Mouse (Mus musculus): ENCODE measurements at regions not wholly inside any gene's neighbourhood (a gene's known extent, or its start where the extent isn't known, plus 50 kb on each side); places are given as distances from the start of the nearest gene placed in this dataset.

DNA sequence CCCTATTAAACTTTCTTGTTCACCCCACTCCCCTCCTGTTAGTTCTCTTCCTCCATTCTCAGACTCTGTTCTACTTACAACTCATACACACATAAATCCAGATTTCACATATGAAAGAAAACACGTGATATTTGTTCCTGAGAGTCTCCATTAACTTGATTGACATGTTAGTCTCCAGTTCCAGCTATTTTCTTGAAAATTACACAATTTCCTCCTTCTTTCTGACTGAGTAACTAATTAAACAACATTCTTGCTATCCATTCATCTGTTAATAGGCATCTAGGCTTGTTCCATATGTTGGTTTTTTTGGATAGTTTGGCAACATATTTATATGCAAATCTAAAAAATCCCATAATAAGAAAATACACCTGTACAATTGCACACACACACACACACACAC lies 161.7 kb upstream of the Nr2f1 start:
- H3K27me3 ChIP-seq (ENCODE audit: control insufficient read depth, insufficient read depth, low read length): no peaks in the 10 kb centered on the region
- no peaks in the 10 kb centered on the region for H3K36me3 ChIP-seq (ENCODE audit: control insufficient read depth, insufficient read depth, low read length)
- H3K4me3 ChIP-seq (ENCODE audit: low read depth, low read length): no peak overlapping the region
- no peaks in the 10 kb centered on the region for H3K4me1 ChIP-seq (ENCODE audit: control insufficient read depth, insufficient read depth, low read length)
- ATAC-seq (ENCODE audit: insufficient number of reproducible peaks, insufficient read depth, low FRiP score, low read depth): no peak
- no peak overlapping the region for H3K27ac ChIP-seq (ENCODE audit: low read length)
- H3K9ac ChIP-seq (replicated peaks; ENCODE audit: low read depth, low read length): no peak overlapping the region
- WGBS: 59% methylated on average over 1 of the region's 1 CpGs
- no peak overlapping the region for H3K4me2 ChIP-seq (replicated peaks; ENCODE audit: low read depth, low read length)
- H3K9me3 ChIP-seq (ENCODE audit: control insufficient read depth, low read depth, low read length): no peaks in the 10 kb centered on the region

GRCm38 (mm10) chr13:78348830-78349229 lies 149.3 kb upstream of the Nr2f1 start:
- H3K4me2 ChIP-seq (replicated peaks; ENCODE audit: low read depth, low read length): no peak overlapping the region
- H3K4me3 ChIP-seq (ENCODE audit: low read depth, low read length): no peak overlapping the region
- no peak overlapping the region for H3K9ac ChIP-seq (replicated peaks; ENCODE audit: low read depth, low read length)
- no peak overlapping the region for H3K27ac ChIP-seq (ENCODE audit: low read length)
- no peaks in the 10 kb centered on the region for H3K9me3 ChIP-seq (ENCODE audit: control insufficient read depth, low read depth, low read length)
- no peaks in the 10 kb centered on the region for H3K36me3 ChIP-seq (ENCODE audit: control insufficient read depth, insufficient read depth, low read length)
- H3K27me3 ChIP-seq (ENCODE audit: control insufficient read depth, insufficient read depth, low read length): no peaks in the 10 kb centered on the region
- H3K4me1 ChIP-seq (ENCODE audit: control insufficient read depth, insufficient read depth, low read length): no peaks in the 10 kb centered on the region
- WGBS: 18% methylated on average over 3 of the region's 3 CpGs
- ATAC-seq (ENCODE audit: insufficient number of reproducible peaks, insufficient read depth, low FRiP score, low read depth): peak; percentile 33; the same call in 1 of the 2 replicates

DNA sequence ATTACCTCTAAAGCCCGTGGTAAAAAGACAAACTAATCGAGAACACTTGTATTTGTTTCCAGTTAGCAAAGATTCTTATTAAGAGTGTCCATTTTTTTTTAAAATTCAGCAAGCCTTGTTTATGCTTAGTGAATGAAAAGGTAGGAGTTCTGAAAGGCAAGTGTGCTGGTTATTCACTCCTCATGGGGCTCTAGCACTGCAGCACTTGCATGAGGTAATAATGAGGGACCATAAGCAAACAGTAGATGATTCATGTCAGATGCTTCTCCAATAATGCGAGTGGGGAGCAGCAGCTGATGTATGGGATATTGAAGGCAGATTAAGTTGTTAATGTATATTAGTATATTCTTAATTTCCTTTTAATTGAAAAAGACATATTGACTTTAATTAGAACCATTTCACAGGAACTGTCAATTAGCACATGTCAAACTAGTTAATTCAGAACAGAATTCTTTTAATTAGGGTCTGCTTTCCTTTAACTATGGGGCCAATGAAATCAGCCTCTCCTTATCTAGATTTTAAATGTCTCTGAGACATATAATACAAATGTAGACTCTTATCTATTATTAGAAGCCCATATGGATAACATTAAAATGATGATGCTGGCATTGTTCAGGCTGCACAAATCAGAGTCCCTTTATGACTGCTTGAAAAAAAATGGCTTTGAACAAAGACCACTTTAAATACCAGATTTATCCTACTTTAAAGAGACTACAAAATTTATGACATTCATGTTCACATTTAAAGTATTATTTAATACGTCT lies 125.1 kb upstream of the Nr2f1 start:
- no peaks in the 10 kb centered on the region for H3K4me1 ChIP-seq (ENCODE audit: control insufficient read depth, insufficient read depth, low read length)
- no peaks in the 10 kb centered on the region for H3K36me3 ChIP-seq (ENCODE audit: control insufficient read depth, insufficient read depth, low read length)
- no peak overlapping the region for H3K4me3 ChIP-seq (ENCODE audit: low read depth, low read length)
- no peak overlapping the region for H3K4me2 ChIP-seq (replicated peaks; ENCODE audit: low read depth, low read length)
- H3K27ac ChIP-seq (ENCODE audit: low read length): no peak overlapping the region
- no peaks in the 10 kb centered on the region for H3K27me3 ChIP-seq (ENCODE audit: control insufficient read depth, insufficient read depth, low read length)
- no peak overlapping the region for H3K9ac ChIP-seq (replicated peaks; ENCODE audit: low read depth, low read length)
- 72% methylated on average over 4 of the region's 4 CpGs for WGBS
- no peak for ATAC-seq (ENCODE audit: insufficient number of reproducible peaks, insufficient read depth, low FRiP score, low read depth)
- H3K9me3 ChIP-seq (ENCODE audit: control insufficient read depth, low read depth, low read length): no peaks in the 10 kb centered on the region

DNA sequence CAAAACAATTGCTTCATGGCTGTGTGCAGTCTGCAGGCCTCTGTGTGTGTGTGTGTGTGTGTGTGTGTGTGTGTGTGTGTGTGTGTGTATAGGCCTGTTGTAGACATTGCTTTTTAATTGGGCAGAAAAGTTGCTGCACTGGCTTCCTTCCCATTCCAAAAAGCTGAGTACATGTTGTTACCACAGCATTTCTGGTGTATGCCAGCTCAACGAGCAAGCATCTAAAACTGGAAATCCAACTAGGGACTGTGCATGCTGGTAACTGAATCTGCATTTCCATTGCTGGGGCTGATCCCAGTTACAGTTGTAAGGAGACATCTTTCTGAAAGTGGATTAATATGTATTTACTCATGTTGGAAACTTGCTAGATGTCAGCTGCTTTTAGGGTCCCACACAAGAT lies 123.6 kb upstream of the Nr2f1 start:
- WGBS: 73% methylated on average over 1 of the region's 1 CpGs
- Histone ChIP-seq H3K9me3 (ENCODE audit: control insufficient read depth, low read depth, low read length) (no peaks in the 10 kb centered on the region), H3K4me1 (ENCODE audit: control insufficient read depth, insufficient read depth, low read length) (no peaks in the 10 kb centered on the region), H3K9ac (replicated peaks; ENCODE audit: low read depth, low read length) (no peak overlapping the region), H3K4me2 (replicated peaks; ENCODE audit: low read depth, low read length) (no peak overlapping the region), H3K27me3 (ENCODE audit: control insufficient read depth, insufficient read depth, low read length) (no peaks in the 10 kb centered on the region), H3K27ac (ENCODE audit: low read length) (no peak overlapping the region), H3K4me3 (ENCODE audit: low read depth, low read length) (no peak overlapping the region), H3K36me3 (ENCODE audit: control insufficient read depth, insufficient read depth, low read length) (no peaks in the 10 kb centered on the region)
- no peak for ATAC-seq (ENCODE audit: insufficient number of reproducible peaks, insufficient read depth, low FRiP score, low read depth)

DNA sequence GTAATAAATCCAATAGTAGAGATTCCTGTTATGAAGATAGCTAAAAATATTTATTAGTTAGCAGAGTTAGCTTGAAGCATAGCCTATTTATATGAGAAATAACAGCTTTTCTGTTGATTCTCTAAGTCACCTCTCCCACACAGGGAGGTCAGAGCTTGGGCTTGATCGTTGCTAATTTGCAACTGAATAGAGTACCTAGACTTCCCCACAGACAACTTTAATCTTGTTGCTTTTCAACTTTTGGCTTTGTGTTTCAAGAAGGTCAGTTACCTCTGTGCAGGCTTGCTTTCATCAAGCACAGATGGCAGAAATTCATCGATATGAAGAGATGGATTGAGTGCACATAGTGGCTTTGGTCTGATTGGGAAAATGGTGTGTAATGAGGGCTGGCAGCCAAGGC lies 118.9 kb upstream of the Nr2f1 start:
- Histone ChIP-seq H3K4me3 (ENCODE audit: low read depth, low read length) (no peak overlapping the region), H3K4me2 (replicated peaks; ENCODE audit: low read depth, low read length) (no peak overlapping the region), H3K9ac (replicated peaks; ENCODE audit: low read depth, low read length) (no peak overlapping the region), H3K4me1 (ENCODE audit: control insufficient read depth, insufficient read depth, low read length) (no peaks in the 10 kb centered on the region), H3K27me3 (ENCODE audit: control insufficient read depth, insufficient read depth, low read length) (no peaks in the 10 kb centered on the region), H3K9me3 (ENCODE audit: control insufficient read depth, low read depth, low read length) (no peaks in the 10 kb centered on the region), H3K27ac (ENCODE audit: low read length) (no peak overlapping the region), H3K36me3 (ENCODE audit: control insufficient read depth, insufficient read depth, low read length) (no peaks in the 10 kb centered on the region)
- ATAC-seq (ENCODE audit: insufficient number of reproducible peaks, insufficient read depth, low FRiP score, low read depth): no peak
- WGBS: 87% methylated on average over 2 of the region's 2 CpGs

DNA sequence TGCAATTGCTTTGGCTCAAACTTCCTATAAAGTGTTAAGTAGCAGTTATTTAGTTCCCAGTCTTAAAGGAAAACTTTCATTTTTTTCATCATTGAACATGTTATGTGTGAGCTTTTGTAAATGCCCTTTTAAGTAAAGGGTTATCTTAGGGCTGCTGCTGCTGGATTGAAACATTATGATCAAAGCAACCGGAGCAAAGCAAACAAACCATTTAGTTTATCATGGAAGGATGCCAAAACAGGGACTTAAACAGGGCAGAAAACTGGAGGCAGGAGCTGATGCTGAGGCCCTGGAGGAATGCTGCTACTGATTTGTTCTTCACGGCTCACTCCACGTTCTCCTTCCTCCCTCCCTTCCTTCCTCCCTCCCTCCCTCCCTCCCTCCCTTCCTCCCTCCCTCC lies 111.3 kb upstream of the Nr2f1 start:
- ATAC-seq (ENCODE audit: insufficient number of reproducible peaks, insufficient read depth, low FRiP score, low read depth): no peak
- H3K4me2 ChIP-seq (replicated peaks; ENCODE audit: low read depth, low read length): no peak overlapping the region
- WGBS: 30% methylated on average over 3 of the region's 3 CpGs
- H3K4me3 ChIP-seq (ENCODE audit: low read depth, low read length): no peak overlapping the region
- no peaks in the 10 kb centered on the region for H3K9me3 ChIP-seq (ENCODE audit: control insufficient read depth, low read depth, low read length)
- H3K4me1 ChIP-seq (ENCODE audit: control insufficient read depth, insufficient read depth, low read length): no peaks in the 10 kb centered on the region
- H3K9ac ChIP-seq (replicated peaks; ENCODE audit: low read depth, low read length): no peak overlapping the region
- H3K27ac ChIP-seq (ENCODE audit: low read length): no peak overlapping the region
- H3K36me3 ChIP-seq (ENCODE audit: control insufficient read depth, insufficient read depth, low read length): no peaks in the 10 kb centered on the region
- H3K27me3 ChIP-seq (ENCODE audit: control insufficient read depth, insufficient read depth, low read length): no peaks in the 10 kb centered on the region

Data from stomach, embryonic 14.5 days (tissue).